Mouse (Mus musculus) adrenal gland, postnatal 25 days (tissue): ENCODE results near the gene Ccdc186. TPM values are rescaled to one million over a fixed set of nuclear protein-coding genes. Genes with fewer than 3 reads are reported as not detected.
"Not testable (repeated sequence)": the region's sequence is repeated elsewhere in the genome, so short reads cannot be mapped to it uniquely, and the experiment has no call there.

ENCODE experiments used
- DNase-seq: peaks from one replicate; pipeline ENCODE4 v3.0.0; 2021; ENCODE audit warnings: mixed read lengths
- total RNA-seq: library from RNA; stranded (reverse); gene quantifications from 2 replicates; pipeline ENCODE4 v1.2.3, GENCODE M21; 2021

Gene Ccdc186
- total RNA-seq, 1 experiment from 2014 or later: 25.5 TPM

- DNase-seq: no peak
Measured at GRCm38 (mm10) chr19:56756412-56756811, 65.6 kb downstream of the Ccdc186 start.

DNA sequence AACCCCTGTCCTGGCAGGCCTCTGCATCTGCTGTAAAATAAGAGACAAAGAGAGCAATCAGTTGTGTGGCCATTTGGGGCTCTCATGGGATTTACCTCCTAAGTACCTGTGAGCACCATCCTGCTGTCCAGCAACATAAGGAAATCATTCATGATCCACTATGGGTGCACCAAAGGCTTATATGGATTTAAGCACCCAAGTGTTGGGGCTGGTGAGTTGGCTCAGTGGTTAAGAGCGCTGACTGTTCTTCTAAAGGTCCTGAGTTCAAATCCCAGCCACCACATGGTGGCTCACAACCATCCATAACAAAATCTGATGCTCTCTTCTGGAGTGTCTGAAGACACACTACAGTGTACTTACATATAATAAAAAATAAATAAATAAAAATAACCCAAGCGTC, 67.5 kb downstream of the Ccdc186 start:
- DNase-seq: not testable (repeated sequence)

DNA sequence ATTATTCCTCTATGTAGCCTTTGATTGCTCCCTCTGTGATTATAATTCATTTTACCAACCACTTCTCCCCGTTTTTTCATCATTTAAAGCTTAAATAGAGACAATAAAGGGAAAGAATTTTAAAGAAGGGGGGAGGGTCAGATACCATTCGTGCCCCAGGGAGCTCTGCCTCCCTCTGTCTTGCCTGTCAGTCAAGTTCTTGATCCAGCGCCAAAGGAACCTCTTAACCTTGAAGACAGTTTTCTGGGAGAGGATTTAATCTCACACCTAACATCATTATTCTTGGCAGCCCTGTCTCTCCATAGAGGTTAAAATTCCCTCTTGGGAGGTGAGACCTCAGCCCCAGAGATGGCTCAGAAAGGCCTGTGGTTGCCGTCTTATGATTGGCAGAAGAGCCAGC, 71.3 kb downstream of the Ccdc186 start:
- DNase-seq: no peak

- DNase-seq: no peak
Measured at GRCm38 (mm10) chr19:56749343-56749742, 72.6 kb downstream of the Ccdc186 start.

- no peak for DNase-seq
Measured at GRCm38 (mm10) chr19:56747878-56748277, 74.1 kb downstream of the Ccdc186 start.

GRCm38 (mm10) chr19:56746618-56747017, 75.4 kb downstream of the Ccdc186 start:
- DNase-seq: no peak

- no peak for DNase-seq
Measured at GRCm38 (mm10) chr19:56745528-56745927, 76.5 kb downstream of the Ccdc186 start.

- no peak for DNase-seq
Measured at GRCm38 (mm10) chr19:56745061-56745460, 76.9 kb downstream of the Ccdc186 start.

Other genes starting within 250 kb of the Ccdc186 start
- 2.6 and 4.2 TPM in 2 replicates for gene Adrb1, start 100.0 kb downstream of the Ccdc186 start, total RNA-seq
- gene Tdrd1, start 4.0 kb upstream of the Ccdc186 start, total RNA-seq: not detected in 2 replicates
- gene Vwa2, start 52.1 kb upstream of the Ccdc186 start, total RNA-seq: not detected in 2 replicates
- gene Afap1l2, start 186.0 kb upstream of the Ccdc186 start, total RNA-seq: 11.4 and 14.3 TPM in 2 replicates